Mouse (Mus musculus) spleen, adult 12 weeks (tissue): ENCODE data around the gene Bloc1s4.

Experiments
- DNase-seq: peaks from one replicate; pipeline ENCODE4 v3.0.0; 2022; ENCODE audit warnings: low spot score

Gene Bloc1s4

DNA sequence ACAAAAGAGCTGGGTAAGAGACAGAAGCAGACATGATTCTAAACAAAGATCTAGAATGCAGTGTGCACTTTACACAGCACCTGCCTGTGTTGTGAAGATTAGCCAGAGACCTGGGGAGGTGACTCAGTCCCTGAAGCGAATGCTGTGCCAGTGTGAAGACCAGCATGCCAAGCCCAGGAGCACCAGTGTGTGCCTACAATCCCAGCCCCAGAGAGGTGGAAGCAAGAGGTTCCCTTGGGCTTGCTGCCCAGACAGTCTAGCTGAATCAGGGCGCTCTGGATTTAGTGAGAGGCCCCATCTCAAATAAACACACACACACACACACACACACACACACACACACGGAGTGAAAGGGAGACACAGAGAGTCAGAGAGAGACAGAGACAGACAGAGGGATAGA, 30.6 kb downstream of the Bloc1s4 start:
- no peak for DNase-seq

DNA sequence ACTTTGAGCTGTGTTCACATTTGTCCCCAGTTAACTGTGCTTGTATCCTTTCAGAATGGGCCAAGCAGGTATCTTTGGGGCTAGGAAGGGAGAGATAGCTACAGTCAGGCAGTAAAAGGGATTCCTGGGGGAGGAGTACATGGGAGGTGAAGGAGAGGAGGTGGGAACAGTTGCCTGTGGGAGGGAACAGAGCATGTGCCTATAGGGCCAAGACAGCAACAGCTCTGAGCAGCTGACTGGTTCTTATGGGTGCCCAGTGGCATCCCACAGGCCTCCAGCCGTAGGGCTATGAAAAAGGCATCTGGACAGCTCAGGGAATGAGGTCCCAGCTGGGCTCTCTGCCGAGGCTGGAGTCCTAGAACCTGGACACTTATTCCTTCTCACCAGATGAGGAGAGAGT, 31.6 kb downstream of the Bloc1s4 start:
- DNase-seq = no peak

DNA sequence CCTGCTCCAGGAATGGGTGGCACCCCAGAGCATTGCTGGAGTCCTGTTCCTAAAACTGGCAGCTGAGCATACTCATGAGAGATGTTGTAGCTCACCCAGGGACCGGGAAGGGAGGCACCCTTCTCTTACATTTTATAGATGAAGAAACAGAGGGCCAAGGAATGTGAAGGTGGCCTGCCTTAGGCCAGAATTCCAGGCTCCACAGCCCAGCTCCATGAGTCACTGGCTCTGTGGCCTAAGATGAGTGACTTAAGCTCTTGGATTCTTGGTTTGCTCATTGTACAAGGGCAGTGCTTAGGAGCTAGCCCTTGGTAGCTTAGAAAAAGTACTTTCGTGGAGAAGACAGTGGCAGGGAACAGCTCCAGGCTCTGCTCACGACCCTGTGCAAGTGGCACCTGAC, 33.6 kb downstream of the Bloc1s4 start:
- no peak for DNase-seq

DNA sequence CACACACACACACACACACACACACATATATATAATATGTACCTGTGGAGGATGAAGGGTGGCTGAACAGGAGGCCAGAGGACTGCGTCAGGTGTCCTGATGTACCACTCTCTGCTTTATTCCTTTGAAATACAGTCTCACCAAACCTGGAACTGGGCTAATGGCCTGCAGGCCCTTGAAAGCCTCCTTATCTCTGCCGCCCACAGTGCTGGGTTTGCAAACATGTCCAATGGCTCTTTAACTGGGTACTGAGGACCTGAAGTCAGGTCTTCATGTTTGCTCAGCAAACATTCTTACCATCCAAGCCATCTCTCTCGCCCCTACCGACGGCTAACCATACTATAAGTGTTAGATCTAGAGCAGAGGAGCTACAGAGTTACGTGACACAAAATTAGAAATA, 34.8 kb downstream of the Bloc1s4 start:
- DNase-seq = no peak

DNA sequence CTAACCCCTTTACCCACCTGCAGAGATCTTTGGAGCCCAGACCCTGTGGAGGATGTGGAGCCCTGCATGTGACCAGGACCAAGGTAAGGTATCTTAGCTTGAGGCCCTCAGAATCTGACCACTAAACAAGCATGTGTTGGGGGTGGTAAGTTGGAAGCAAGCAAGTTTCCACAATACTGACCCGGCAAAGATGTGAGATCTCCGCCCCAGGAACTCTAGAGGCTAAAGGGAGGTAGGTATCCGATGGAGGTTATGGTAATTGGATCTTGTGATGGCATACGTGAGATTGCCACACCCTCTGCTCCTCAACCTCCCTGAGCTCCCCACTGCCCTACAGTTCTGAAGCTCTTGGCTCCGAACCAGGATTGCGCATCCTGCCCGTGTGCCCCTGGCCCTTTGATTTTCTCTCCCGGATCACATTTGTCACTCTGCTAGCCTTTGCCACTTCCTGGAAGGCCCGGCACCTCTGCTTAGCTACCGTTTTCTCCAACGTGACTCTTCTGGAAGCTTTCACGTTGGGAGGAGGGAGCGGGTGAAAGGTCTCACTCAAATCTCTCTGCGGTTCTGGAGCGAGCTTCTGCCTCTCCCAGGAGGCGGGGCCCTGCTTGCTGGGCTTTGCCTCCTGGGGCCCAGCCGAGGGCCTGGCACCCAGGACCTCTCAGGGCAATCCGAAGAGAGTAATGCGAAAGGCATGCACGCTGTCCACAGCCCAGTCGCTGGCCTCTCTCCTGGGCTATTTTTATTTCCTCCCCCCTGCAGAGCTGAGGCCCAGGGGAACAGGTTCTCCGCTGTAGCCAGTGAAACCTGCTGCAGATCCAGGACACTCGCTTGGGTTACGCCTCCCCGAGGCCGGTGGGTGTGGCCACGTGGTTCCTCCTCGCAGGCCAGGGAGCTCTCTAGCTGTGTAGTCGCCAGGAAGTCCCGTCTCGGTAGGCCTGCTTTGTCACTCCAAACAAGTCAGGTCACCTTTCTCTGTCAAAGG, 35.6 kb downstream of the Bloc1s4 start:
- peak; percentile 82 for DNase-seq

DNA sequence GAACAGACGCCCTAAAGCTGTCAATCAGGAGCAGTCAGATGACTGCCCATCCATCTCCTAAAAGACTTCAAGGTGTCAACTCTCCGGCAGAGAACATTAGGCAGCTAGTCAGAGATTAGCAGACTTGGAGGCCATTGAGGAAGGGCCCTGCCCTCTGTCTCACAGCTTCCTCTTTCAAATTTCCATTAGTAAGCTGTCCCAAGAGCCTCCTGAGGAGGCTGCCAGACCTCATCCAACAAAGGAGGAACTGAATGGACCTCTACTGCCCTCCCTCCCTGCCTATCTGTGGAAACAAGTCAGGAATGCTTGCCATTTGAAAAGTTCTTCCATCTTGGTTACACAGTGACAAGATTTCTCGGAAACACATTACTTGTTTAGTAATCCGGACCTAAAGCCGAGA, 36.6 kb downstream of the Bloc1s4 start:
- DNase-seq = no peak

DNA sequence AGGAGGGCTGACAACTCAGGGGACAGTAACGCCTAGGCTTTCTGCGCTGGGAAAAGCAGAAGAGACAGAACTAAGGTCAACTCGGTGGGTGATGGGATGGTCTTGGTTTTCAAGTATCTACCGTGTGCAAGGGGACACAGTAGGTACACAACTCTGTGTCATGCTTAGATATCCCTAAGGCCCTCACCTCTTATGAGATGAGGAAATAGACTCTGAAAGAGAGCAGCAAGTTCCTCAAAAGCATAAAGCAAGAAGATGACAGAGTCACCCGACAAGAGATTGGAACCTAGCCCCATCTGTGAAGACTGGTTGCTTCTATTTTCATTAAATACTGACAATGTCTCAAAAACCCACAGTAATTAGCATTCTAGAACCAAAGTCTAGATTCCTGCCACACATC, 42.7 kb downstream of the Bloc1s4 start:
- no peak for DNase-seq

DNA sequence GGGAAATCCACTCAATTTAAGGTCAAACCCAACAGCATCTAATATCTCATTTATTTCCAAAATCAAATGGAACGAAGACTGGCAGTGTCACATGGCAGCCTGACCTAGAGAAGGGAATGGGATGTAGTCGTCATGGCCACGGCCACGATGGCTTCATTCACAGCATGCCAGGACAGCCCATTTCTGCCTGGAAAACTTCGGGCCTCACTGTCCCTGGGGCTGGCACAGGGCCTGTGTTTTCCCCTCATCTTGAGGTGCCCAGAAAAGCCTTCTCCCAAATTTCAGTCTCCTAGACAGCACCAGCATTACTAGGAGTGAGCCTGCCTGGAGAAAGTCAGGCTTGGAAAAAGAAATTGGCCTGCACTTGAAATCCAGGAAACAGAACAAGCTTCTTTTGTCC, 43.1 kb downstream of the Bloc1s4 start:
- DNase-seq = no peak

DNA sequence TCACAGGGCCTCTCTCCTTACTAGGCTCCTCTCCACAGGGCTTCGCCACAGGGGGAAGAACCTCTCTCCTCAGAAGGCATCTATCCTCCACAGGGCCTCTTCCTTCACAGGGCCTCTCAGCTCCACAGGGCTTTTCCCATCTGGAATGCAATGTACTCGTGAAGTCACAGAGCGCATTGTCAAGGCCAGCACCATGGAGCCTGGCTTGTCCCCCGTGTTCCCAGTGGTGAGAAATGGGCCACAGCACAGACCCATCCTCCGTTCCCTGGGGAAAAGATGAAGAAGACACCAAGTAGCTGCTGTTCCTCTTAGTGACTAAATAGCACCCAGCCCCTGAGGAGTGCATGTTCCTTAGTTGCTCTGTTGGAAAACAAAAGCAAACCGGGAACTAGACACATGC, 43.8 kb downstream of the Bloc1s4 start:
- DNase-seq = no peak

DNA sequence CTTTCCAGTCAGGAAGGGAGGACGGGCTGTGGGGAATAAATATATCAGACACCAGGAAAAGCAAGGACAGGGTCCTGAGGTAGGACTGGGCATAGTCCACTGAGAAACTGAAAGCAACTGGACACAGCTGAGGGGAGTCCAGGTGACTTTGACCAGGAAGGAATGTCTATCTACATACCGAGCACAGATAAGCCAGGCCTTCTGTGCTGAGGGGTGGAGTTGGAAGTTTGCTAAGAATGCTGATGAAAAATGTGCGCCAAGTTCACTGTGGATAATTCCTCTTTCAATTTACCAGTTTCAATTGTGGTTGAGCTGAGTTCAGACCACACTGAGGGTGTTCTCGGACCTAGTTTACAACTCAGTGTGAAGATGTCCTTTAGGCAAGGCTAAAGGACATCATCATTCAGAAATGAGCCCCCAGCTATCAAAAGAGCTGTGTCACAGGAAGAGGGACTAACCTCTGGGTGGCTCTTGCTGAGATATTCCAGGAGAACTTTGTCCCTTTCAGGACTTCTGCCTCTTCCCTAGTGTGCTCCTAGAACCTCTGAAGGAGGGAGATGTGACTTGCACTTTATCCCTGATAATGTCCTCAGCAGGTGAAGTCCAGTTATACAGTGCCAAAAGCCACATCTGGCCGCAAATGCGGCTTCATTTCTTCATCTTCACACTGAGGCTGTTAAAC, 47.4 kb downstream of the Bloc1s4 start:
- no peak for DNase-seq

DNA sequence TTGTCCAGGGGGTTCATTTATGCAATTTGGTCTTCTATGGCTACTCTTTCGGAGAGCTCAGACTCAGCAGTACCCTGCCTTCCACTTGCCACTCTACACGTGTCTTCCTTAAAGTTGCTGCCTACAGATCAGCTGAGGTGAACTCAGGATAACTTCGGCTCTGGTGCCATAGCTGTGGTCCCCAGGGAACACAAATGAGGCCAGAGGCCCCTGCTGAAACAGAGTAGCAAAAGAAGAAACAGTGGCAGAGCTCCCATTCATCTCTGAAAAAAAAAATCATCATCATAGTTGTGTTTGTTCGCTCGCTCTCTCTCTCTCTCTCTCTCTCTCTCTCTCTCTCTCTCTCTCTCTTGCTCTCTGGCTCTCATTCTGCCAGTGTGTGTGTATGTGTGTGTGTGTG, 49.8 kb downstream of the Bloc1s4 start:
- no peak for DNase-seq

DNA sequence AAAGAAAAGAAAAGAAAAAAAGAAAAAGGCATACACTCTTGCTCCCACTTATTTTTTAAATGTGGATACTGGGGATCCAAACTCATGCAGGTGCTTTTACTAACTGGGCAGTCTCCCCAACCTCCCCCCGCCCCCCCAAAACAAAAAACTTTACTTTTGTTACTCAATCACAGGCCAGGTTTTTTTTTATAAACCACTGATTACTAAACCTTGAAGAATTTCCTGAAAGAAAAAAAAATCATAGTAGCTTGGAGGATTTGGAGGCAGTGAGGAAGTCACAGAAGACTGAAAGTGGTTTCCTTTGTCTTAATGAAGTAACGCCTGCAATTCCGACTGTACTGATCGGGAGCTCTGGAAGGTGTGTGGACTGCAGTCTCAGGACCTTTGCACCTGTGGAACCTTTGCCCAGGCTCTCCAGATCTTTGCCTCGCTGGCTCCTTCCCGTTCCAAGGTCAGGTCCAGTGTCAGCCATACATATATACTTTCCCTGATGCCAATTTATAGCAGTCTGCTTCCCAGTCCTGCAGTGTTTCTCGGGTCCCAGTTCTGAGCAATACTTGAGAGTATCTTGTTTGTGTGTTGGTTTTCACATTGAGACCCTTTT, 50.3 kb downstream of the Bloc1s4 start:
- no peak for DNase-seq
